Mouse (Mus musculus) c-Kit-positive CD71-positive TER-119-negative erythroid progenitor cells, embryonic 14.5 days (primary cell): ENCODE measurements at regions not wholly inside any gene's neighbourhood (a gene's known extent, or its start where the extent isn't known, plus 50 kb on each side); places are given as distances from the start of the nearest gene placed in this dataset.

ENCODE experiments used
- DNase-seq: peaks from one replicate; pipeline ENCODE4 v3.0.0-alpha.2; 2013; ENCODE audit warnings: low read depth

- DNase-seq: no peak
Measured at GRCm38 (mm10) chr3:115816328-115817160, 71.1 kb upstream of the Dph5 start.

- no peak for DNase-seq
Measured at GRCm38 (mm10) chr3:115817771-115818170, 69.9 kb upstream of the Dph5 start.

GRCm38 (mm10) chr3:115818734-115819133 is 68.9 kb upstream of the Dph5 start:
- DNase-seq: no peak

- peak; percentile 13 for DNase-seq
Measured at GRCm38 (mm10) chr3:115819401-115820138, 68.1 kb upstream of the Dph5 start.

- DNase-seq: peak; percentile 10
Measured at GRCm38 (mm10) chr3:115820139-115820481, 67.5 kb upstream of the Dph5 start.

GRCm38 (mm10) chr3:115821627-115822026 is 66.0 kb upstream of the Dph5 start:
- no peak for DNase-seq

GRCm38 (mm10) chr3:115822491-115822890 is 65.1 kb upstream of the Dph5 start:
- no peak for DNase-seq

GRCm38 (mm10) chr3:115823741-115824140 is 63.9 kb upstream of the Dph5 start:
- DNase-seq: no peak

GRCm38 (mm10) chr3:115824792-115825191 is 62.8 kb upstream of the Dph5 start:
- no peak for DNase-seq

- no peak for DNase-seq
Measured at GRCm38 (mm10) chr3:115835381-115835780, 52.3 kb upstream of the Dph5 start.

- DNase-seq: no peak
Measured at GRCm38 (mm10) chr3:115837617-115838216, 49.9 kb upstream of the Dph5 start.
